Mouse (Mus musculus) layer of hippocampus, postnatal 10 days (tissue): Measurements from ENCODE around the gene Smg7. TPM values are rescaled to one million over a fixed set of nuclear protein-coding genes. Genes with fewer than 3 reads are reported as not detected.

Source experiments
- DNase-seq, 2 experiments: peaks; one replicate each; pipeline ENCODE4 v3.0.0; 2021; ENCODE audit warnings: low spot score in 2 of 2
- total RNA-seq, 2 experiments: library from RNA; stranded (reverse); gene quantifications; 2 replicates each; pipeline ENCODE4 v1.2.3; 2021

Smg7 gene
- total RNA-seq, 2 experiments from 2014 or later, result 70.1 to 78.8 TPM

- no peak for DNase-seq
Observed at GRCm38 (mm10) chr1:152841057-152841456, 61.4 kb downstream of the Smg7 start.

DNA sequence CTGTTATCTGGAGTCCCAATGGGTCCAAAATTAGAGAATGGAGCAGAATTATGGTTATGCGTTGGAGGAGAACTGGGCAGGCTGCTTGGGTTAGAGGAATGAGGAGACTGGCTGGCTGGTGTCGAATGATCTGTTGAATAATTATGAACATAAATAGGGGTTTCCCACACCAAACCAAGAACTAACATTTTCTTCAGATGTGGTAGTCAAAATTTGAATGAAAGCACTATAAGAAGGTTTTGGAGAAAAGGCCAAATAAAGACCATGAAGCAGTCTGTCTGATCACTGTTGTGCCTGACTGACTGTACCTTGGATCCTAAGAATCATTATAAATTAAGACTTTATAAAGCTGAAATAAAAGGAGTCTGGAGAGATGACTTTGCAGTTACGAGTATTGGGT lies 62.1 kb downstream of the Smg7 start:
- DNase-seq, result no peak

- no peak for DNase-seq
Observed at GRCm38 (mm10) chr1:152838841-152839240, 63.6 kb downstream of the Smg7 start.

DNA sequence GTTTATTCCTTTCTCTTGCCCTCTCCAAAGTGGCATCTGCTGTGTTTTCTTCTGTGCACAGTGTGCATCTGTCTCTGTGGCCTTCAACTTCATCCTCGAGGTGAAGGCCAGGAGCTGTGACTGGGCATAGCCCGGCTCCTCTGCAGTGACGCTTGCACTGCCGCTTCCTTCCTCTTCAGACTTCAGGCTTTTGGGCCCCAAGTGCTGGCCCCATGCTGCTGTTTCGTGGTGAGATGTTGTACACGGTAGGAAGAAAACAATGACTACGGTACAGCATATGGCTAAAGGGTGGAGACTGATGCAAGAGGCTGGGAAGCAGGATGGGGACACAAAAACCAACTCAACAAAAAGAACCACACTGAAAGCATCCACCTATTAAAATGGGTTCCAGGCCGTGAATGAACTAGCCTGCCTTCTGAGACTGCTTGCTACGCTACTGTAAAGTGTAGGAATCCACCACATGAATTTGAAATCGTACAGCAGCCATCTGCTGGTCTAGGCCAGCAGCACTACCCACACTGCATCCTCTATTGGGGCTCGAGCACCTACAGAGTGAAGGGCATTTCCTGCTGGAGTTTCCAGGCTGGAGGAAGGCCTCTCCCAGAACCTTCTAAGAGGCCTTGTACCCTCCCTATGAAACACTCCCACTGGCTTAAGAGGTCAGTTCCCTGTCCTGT lies 64.3 kb downstream of the Smg7 start:
- DNase-seq, result no peak

DNA sequence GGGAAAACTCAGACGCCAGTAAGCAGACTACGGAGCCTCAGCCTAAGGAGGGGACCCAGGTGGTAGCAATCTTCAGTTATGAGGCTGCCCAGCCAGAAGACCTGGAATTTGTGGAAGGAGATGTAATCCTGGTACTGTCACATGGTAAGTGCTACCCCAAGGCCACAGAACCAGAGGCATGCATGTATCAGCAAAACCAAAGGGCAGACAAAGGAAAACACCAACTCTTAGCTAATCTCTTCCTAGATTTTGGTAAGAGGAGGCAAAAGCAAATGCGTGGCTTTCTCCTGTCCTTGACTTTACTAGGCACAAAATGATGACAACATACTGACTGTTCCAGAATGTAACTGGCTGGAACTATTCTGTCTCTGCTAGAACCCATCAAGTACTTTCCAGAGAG lies 67.4 kb downstream of the Smg7 start:
- no peak for DNase-seq

DNA sequence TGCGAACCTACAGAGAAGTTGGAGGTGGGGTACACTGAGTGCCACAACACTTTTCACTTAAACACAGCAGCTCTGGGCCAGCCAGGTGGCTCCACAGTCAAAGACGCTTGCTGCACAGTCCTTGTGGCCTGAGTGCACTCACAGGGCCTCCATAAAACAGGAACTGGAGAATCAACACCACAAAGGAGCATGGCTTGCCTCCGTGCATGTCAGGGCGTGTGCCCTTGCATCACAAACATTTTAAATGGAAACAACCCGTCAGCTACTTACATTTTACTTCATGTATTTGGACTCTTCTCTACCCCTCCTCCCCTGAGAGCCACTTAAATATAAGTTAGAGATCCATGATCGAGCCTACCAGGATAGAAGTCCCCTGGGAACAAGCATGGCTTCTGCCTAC lies 70.1 kb downstream of the Smg7 start:
- no peak for DNase-seq

DNA sequence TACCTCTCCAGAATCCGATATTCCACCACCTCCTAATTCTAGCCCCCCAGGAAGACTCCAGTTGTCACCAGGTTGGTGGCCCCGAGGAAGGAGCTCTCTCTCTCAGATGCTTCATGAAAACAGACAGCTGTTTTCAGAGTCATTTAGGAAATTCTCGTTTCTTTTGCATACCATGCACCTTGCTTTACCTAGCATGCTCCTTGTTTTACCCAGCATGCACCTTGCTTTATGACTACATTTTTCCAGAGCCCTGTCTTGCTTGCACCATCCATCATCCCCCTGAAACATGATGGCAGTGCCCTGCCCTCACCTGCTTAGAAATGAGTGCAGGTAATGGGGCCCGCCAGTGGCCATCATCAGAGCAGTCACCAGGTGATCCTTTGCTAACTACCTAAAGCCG lies 70.8 kb downstream of the Smg7 start:
- no peak for DNase-seq

- no peak for DNase-seq
Observed at GRCm38 (mm10) chr1:152831003-152831402, 71.4 kb downstream of the Smg7 start.

- no peak for DNase-seq
Observed at GRCm38 (mm10) chr1:152830054-152830453, 72.4 kb downstream of the Smg7 start.

DNA sequence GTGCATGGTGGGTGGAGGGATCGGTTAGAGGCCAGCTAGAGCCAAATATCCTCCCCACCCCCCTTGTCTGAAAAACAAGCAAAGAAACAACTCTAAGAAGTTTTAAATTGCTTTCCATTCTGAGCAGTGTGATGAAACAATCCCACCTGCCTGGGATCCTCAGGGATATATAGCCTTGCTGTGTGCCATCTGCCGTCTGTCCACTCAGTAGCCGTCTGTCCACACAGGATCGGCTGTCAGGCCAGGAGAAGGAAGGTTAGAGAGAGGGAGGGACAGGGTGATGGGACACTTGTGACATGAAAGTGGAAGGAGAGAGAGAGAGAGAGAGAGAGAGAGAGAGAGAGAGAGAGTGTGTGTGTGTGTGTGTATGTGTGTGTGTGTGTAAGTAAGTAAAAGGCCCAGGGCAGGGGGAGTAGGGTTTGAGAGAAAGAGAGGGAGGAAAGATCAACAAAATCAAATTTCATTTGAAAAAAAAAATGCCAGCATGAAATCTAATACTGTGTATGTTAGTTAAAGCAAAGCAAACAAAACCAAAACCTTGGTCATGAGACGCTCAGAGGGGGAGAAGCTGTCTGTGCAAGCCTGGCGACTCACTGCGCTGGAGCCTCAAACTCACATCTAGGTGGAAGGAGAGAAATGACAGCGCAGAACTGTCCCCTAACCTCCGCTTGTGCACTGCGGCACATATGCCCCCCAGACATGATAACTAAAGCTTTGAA lies 73.7 kb downstream of the Smg7 start:
- DNase-seq, result no peak

- no peak for DNase-seq
Observed at GRCm38 (mm10) chr1:152828168-152828567, 74.3 kb downstream of the Smg7 start.

DNA sequence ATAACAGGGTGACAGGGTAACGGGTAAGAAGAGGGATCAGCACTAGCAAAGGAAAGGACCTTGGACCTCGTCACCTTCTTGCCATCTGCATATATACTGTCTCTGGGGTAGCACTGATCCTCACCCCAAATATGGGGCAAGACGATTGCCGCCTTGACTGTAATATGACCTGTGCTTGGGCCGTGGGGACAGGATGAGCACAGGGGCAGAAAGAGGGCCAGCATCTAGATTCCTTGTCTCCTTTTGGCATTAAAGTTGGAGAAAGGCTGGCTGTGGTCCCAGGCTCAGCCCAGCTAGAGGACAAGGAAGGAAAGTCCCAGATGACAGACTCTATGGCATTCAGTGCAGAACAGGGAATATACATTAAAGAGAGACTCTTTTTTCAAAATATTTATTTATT lies 76.0 kb downstream of the Smg7 start:
- DNase-seq, result no peak

DNA sequence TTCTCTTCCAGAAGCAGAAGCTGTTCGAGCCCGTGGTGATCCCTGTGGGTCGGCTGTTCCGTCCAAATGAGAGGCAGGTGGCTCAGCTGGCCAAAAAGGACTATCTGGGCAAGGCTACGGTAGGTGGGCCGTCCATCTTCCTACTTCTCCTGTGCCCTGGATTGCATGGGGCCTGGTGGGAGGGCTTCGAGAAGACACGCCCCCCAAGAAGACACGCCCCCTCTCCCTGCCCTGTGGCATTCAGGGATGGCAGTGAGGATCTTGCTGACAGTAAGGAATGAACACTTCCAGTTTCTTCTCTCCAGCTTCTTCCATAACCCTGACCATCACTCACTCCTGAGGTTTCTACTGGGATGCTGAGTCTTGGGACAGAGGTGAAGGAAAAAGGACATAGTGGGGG lies 78.2 kb downstream of the Smg7 start:
- DNase-seq, result no peak

GRCm38 (mm10) chr1:152821746-152822145 lies 80.7 kb downstream of the Smg7 start:
- no peak for DNase-seq

DNA sequence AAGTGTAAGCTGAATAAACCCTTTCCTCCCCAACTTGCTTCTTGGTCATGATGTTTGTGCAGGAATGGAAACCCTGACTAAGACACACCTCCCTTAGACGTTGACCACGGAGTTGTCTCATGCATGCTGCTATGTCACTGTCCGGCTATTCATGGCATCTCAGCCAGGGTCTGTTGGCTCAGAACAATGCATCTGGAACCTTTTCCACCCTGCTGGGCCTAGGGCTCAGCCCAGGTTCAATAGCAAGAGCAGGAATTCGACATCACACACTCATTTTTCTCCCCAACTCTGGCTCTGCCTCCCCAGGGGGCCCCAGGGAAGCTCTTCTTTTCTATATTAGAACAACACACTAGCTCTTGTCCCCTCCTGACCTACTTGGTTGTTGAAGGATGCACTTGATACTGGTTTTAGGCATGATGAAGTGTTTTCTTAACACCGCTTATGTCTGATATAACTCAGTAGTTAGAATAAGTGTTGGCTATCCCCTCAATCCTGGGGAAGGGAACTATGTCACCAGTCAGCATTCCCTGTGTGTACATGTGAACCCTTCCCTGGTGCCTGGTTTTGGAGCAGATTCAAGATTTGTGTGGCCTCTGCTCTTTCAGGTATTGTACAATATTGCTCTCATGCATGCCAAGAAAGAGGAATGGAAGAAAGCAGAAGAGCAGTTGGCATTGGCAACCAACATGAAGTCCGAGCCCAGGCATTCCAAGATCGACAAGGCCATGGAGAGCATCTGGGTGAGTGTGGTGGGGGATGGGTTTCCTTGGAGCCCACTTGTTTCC lies 81.3 kb downstream of the Smg7 start:
- DNase-seq, result no peak

- DNase-seq, result no peak
Observed at GRCm38 (mm10) chr1:152819558-152819957, 82.9 kb downstream of the Smg7 start.

DNA sequence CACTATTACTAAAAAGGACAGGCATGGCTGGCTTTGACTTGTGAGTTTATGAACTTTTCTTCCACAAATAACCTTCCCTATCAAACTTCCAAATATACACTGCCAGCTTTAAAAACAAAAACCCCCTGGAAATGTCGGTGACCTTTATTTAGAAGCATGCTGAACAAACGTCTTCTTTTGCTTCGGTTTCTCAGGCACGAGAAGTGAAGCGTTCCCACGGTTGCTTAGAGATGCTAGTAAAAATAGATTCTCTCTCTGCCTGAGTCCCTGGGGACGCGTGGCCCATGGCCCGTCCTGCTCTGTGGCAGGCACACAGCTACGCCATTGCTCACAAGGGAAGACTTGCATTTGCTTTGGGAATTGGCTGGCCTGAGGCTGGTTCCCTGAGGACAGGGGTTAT lies 84.7 kb downstream of the Smg7 start:
- peak in 1 of 2 experiments; percentile 39 for DNase-seq

DNA sequence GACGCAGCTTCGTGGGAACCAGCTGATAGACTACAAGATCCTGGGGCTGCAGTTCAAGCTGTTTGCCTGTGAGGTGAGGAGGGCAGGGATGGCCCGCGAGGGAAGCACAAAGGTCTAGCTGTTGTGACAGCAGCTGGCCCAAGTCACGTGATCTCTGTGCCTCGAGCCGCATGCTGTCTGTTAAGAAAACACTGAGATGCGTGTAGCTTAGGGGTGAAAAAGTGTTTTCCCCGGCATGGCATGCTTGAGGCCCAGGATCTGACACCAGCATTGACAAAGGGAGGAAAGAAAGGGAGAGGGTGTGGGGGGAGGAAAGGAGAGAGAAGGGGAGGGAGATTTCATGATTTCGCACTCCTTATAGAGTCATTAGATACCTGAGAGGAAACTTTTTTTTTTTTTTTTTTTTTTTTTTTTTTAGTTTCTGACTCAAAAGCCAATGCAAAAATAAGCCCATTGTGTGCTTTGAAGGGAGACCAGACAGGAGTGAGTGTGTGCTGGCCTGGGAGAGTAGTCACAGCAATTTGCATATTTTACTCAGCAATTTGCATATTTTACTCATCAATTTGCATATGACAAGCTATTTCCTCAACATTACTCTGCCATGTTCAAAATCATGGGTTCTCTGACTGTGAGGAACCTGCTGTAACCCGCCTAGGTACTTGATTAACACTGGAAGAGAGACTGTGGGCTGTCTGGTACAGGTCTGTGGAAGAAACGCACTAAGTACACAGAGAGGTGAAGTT lies 85.2 kb downstream of the Smg7 start:
- no peak for DNase-seq

GRCm38 (mm10) chr1:152815265-152815701 lies 87.2 kb downstream of the Smg7 start:
- DNase-seq, result no peak

GRCm38 (mm10) chr1:152810533-152811439 lies 91.7 kb downstream of the Smg7 start:
- no peak for DNase-seq
